Mouse (Mus musculus) neural tube, embryonic 11.5 days (tissue): ENCODE data around the gene Rhoj. TPM values are rescaled to one million over a fixed set of nuclear protein-coding genes. Genes with fewer than 3 reads are reported as not detected.
"Not testable (repeated sequence)": the region's sequence is repeated elsewhere in the genome, so short reads cannot be mapped to it uniquely, and the experiment has no call there.

ENCODE experiments used
- ATAC-seq: fragments of 200-750 bp; cut with Nextera tagmentation; 2 replicates; pipeline ENCODE4 v1.8.0; 2017; ENCODE audit warnings: moderate number of reproducible peaks, mild to moderate bottlenecking, moderate TSS enrichment, moderate library complexity; ENCODE audit not compliant: insufficient read depth, low FRiP score, low TSS enrichment
- DNase-seq: peaks from one replicate; pipeline ENCODE4 v3.0.0-alpha.2; 2015; ENCODE audit warnings: low spot score
- H3K27ac ChIP-seq: fragments of 300-500 bp; sonication (generic); 2 replicates; pipeline ENCODE4 v1.5.1; 2014; ENCODE audit warnings: low read depth, mild to moderate bottlenecking, low read length
- H3K27me3 ChIP-seq: fragments of 300-500 bp; sonication (generic); 2 replicates; pipeline ENCODE4 v1.6.1; 2014; ENCODE audit warnings: mild to moderate bottlenecking, low read length, mixed read lengths; ENCODE audit not compliant: control insufficient read depth, insufficient read depth
- H3K36me3 ChIP-seq: fragments of 300-500 bp; sonication (generic); 2 replicates; pipeline ENCODE4 v1.6.1; 2014; ENCODE audit warnings: mild to moderate bottlenecking, low read length, moderate library complexity, mixed read lengths; ENCODE audit not compliant: control insufficient read depth, insufficient read depth
- H3K4me1 ChIP-seq: fragments of 300-500 bp; sonication (generic); 2 replicates; pipeline ENCODE4 v1.6.1; 2014; ENCODE audit warnings: low read length, mixed read lengths; ENCODE audit not compliant: control insufficient read depth, insufficient read depth
- H3K4me2 ChIP-seq: fragments of 300-500 bp; sonication (generic); 2 replicates; pipeline ENCODE4 v1.6.1; 2014; ENCODE audit warnings: low read depth, mild to moderate bottlenecking, moderate library complexity
- H3K4me3 ChIP-seq: fragments of 300-500 bp; sonication (generic); 2 replicates; pipeline ENCODE4 v1.5.1; 2014; ENCODE audit warnings: low read depth, low read length
- H3K9ac ChIP-seq: fragments of 300-500 bp; sonication (generic); 2 replicates; pipeline ENCODE4 v1.6.1; 2014; ENCODE audit warnings: mild to moderate bottlenecking, low read length
- H3K9me3 ChIP-seq: fragments of 300-500 bp; sonication (generic); 2 replicates; pipeline ENCODE4 v1.6.1; 2016; ENCODE audit warnings: low read length; ENCODE audit not compliant: control insufficient read depth
- WGBS: fragments of 180-500 bp; shearing (Covaris S2); extraction: QIAGEN DNeasy Blood & Tissue Kit; methylation state at CpG from one replicate; pipeline ENCODE4 v1.1.7; 2014; 5-methylcytosine and 5-hydroxymethylcytosine counted together
- polyA plus RNA-seq: library from polyadenylated mRNA; unstranded; fragments of >200 nt; fragmentation: Nextera tagmentation; extraction: Ambion mirVana; gene quantifications from 2 replicates; pipeline ENCODE4 v1.2.1, GENCODE M21; 2014

Rhoj gene
- polyA plus RNA-seq, 1 experiment from 2014 or later = 32.0 TPM

GRCm38 (mm10) chr12:75424359-75424758 lies 116.2 kb downstream of the Rhoj start:
- 0 out of 2 replicates have a peak, but pooled peaks have one; percentile 13 for ATAC-seq
- H3K27me3 ChIP-seq = no peaks in the 10 kb centered on the region
- WGBS = 70% methylated on average over 7 of the region's 7 CpGs

DNA sequence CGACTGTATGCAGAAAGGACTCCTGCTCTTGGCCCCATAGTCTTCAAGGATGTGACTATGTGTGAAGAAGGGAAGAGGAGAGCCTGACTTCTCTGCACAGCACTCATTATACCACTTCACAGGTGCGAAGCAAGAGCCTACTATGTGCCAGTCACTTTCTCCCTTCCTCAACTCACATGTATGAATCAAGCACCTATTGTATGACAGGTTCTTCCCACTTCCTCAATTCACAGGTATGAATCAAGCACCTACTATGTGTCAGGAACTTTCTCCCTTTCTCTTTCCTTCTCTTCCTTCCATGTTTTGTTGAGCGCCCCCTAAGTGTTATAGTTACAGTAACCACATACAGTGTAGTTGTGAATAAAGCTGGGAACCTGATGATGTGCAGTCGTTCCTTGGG lies 116.7 kb downstream of the Rhoj start:
- WGBS = 88% methylated on average over 4 of the region's 4 CpGs
- no peaks in the 10 kb centered on the region for H3K4me1 ChIP-seq
- DNase-seq (no peak), ATAC-seq (no peak)
- H3K27me3 ChIP-seq = no peaks in the 10 kb centered on the region
- no peak overlapping the region for H3K27ac ChIP-seq
- no peak overlapping the region for H3K4me2 ChIP-seq
- no peak overlapping the region for H3K4me3 ChIP-seq
- H3K9ac ChIP-seq = no peak overlapping the region
- H3K36me3 ChIP-seq = no peaks in the 10 kb centered on the region
- no peaks in the 10 kb centered on the region for H3K9me3 ChIP-seq

More at GRCm38 (mm10) chr12:75424359-75424758, 116.2 kb downstream of the Rhoj start:
- Histone ChIP-seq H3K9me3 (no peaks in the 10 kb centered on the region), H3K36me3 (no peaks in the 10 kb centered on the region), H3K27ac (no peak overlapping the region), H3K4me2 (no peak overlapping the region), H3K9ac (no peak overlapping the region), H3K4me3 (no peak overlapping the region), H3K4me1 (no peaks in the 10 kb centered on the region)
- DNase-seq = no peak

- H3K9ac ChIP-seq = no peak overlapping the region
- ATAC-seq = no peak
- no peak overlapping the region for H3K27ac ChIP-seq
- 79% methylated on average over 7 of the region's 7 CpGs for WGBS
- no peak overlapping the region for H3K4me2 ChIP-seq
- no peak for DNase-seq
- no peak overlapping the region for H3K4me3 ChIP-seq
- H3K9me3 ChIP-seq = no peaks in the 10 kb centered on the region
- no peaks in the 10 kb centered on the region for H3K4me1 ChIP-seq
- H3K27me3 ChIP-seq = no peaks in the 10 kb centered on the region
- no peaks in the 10 kb centered on the region for H3K36me3 ChIP-seq
Observed at GRCm38 (mm10) chr12:75425882-75426281, 117.8 kb downstream of the Rhoj start.

DNA sequence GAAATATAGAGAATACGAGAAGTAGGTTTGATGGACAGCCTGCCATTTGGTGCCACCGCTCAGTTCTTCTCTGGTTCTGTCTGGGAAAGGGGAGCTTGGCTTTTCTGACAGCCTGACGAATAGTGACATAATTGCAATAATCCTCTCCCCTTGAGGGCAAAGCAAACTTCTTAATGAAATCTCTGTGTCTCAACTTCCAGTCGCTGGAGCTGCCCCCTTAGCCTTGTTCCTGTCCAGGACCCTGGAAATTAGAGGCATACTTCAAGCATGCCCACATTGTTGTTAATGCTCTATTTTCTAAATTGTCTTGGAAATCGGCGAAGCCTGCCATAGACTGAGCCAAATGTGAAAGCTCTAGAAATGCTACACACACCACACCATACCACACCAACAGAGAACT lies 120.6 kb downstream of the Rhoj start:
- Histone ChIP-seq H3K4me3 (no peak overlapping the region), H3K27ac (no peak overlapping the region), H3K4me2 (no peak overlapping the region), H3K9me3 (no peaks in the 10 kb centered on the region), H3K4me1 (no peaks in the 10 kb centered on the region), H3K27me3 (no peaks in the 10 kb centered on the region), H3K36me3 (no peaks in the 10 kb centered on the region), H3K9ac (no peak overlapping the region)
- ATAC-seq (no peak), DNase-seq (no peak)
- WGBS = 90% methylated on average over 6 of the region's 6 CpGs

DNA sequence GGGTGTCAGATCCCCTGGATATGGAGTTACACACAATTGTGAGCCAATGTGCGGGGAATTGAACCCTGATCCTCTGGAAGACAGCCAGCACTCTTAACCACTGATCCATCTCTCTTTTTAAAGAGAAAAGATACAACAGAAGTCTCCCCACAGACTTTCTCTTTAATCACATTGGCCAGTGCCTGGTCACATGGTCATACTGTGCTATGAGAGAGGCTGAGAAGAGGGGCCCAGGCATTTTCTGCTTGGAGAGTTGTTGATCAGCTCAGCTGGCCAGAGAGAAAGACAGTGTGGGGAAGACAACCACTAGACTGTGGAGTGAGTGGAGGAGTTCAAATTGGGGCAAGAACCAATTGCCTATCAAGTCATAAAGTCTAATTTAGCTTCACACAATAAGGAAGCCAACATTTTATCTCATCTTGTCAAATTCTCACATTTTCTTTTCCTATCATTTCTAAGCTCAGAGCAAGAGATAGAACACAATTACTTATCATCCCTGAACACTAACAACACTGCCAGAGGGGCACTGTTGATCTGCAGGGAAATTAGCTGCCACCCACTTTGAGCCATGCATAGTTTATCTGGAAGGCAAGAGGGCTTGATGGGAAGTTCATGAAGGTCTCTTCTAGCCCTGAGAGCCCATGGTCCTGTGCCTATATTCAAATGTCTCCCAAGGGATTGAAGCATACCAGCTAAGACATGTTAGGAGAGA lies 121.7 kb downstream of the Rhoj start:
- Histone ChIP-seq H3K36me3 (no peaks in the 10 kb centered on the region), H3K9me3 (no peaks in the 10 kb centered on the region), H3K4me2 (no peak overlapping the region), H3K4me3 (no peak overlapping the region), H3K27me3 (no peaks in the 10 kb centered on the region), H3K27ac (no peak overlapping the region), H3K4me1 (no peaks in the 10 kb centered on the region), H3K9ac (no peak overlapping the region)
- DNase-seq = no peak
- 100% methylated on average over 1 of the region's 1 CpGs for WGBS
- ATAC-seq = no peak

DNA sequence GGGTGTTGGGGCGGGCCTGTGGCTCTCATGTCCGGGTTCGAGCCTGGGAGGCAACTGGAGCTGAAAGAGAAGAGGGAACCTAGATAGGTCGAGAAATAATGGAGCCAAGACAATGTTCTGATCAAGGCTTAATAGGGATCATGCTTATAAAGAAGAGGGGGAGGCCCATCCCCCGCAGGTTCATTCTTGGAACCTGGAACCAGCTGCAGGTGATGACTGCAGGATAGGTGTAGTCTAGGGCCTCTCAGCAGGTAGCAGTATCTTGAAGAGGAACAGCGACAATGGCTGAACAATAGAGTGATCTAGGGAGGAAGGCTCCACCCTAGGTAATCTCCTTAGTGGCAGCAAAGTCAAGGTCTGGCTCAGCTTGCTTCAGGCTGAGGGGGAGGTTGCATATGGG lies 124.3 kb downstream of the Rhoj start:
- not testable (repeated sequence) for H3K27ac ChIP-seq, H3K27me3 ChIP-seq, H3K4me1 ChIP-seq, ATAC-seq, DNase-seq, H3K36me3 ChIP-seq, H3K4me2 ChIP-seq, H3K9me3 ChIP-seq, H3K4me3 ChIP-seq, H3K9ac ChIP-seq
- 84% methylated on average over 6 of the region's 6 CpGs for WGBS

GRCm38 (mm10) chr12:75446245-75446644 lies 138.1 kb downstream of the Rhoj start:
- H3K4me3 ChIP-seq = no peak overlapping the region
- H3K9me3 ChIP-seq = no peaks in the 10 kb centered on the region
- no peaks in the 10 kb centered on the region for H3K4me1 ChIP-seq
- WGBS = 91% methylated on average over 7 of the region's 7 CpGs
- no peak overlapping the region for H3K9ac ChIP-seq
- H3K27ac ChIP-seq = no peak overlapping the region
- no peaks in the 10 kb centered on the region; the same call in 1 of the 2 replicates for H3K36me3 ChIP-seq
- no peaks in the 10 kb centered on the region for H3K27me3 ChIP-seq
- no peak overlapping the region for H3K4me2 ChIP-seq
- no peak for ATAC-seq
- DNase-seq = no peak

DNA sequence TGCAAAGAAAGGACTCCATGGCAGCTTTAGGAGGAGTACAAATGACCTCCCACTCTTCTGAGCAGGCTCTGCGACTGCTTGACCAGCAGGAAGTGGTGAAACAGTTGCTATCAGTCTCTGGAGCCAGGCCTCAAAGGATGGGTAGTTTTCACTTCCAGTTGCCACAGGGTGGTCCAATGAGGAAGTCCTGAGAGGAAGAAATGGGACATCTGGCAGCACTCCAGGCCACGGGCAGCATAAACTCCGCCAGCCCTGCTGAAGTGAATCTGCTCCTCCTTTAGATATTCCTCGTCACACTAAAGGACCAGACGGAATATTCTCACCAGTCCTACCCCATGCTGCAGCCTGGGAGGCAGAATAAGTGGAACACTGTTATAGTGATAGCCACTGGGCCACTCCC lies 140.8 kb downstream of the Rhoj start:
- Histone ChIP-seq H3K27me3 (no peaks in the 10 kb centered on the region), H3K4me3 (no peak overlapping the region), H3K4me1 (no peaks in the 10 kb centered on the region), H3K9ac (no peak overlapping the region), H3K27ac (no peak overlapping the region), H3K4me2 (no peak overlapping the region), H3K36me3 (peaks cover 2% of the 10 kb centered on the region; the same call in 1 of the 2 replicates), H3K9me3 (no peaks in the 10 kb centered on the region)
- WGBS = 81% methylated on average over 5 of the region's 5 CpGs
- DNase-seq = no peak
- ATAC-seq = no peak

- Histone ChIP-seq H3K4me1 (no peaks in the 10 kb centered on the region), H3K4me3 (no peak overlapping the region), H3K9me3 (no peaks in the 10 kb centered on the region), H3K27me3 (no peaks in the 10 kb centered on the region), H3K9ac (no peak overlapping the region), H3K4me2 (no peak overlapping the region), H3K36me3 (peaks cover 2% of the 10 kb centered on the region; the same call in 1 of the 2 replicates), H3K27ac (no peak overlapping the region)
- WGBS = 76% methylated on average over 6 of the region's 6 CpGs
- DNase-seq (no peak), ATAC-seq (no peak)
Observed at GRCm38 (mm10) chr12:75449475-75449966, 141.4 kb downstream of the Rhoj start.
